Mouse (Mus musculus) left cerebral cortex, adult 2 months (tissue): ENCODE data around the gene Sohlh1. TPM values are rescaled to one million over a fixed set of nuclear protein-coding genes. Genes with fewer than 3 reads are reported as not detected.

ENCODE experiments used
- DNase-seq, 2 experiments: peaks; one replicate each; pipeline ENCODE4 v3.0.0; 2021 to 2022; ENCODE audit warnings: low spot score in 2 of 2, mixed read lengths in 1 of 2; ENCODE audit errors: extremely low spot score in 1 of 2
- H3K27ac ChIP-seq: fragments of 200-600 bp; 2 replicates; pipeline ENCODE4 v1.8.1; 2022
- H3K4me3 ChIP-seq: fragments of 200-600 bp; 2 replicates; pipeline ENCODE4 v1.8.1; 2022
- CTCF ChIP-seq: fragments of 200-600 bp; IDR thresholded peaks from 2 replicates; pipeline ENCODE4 v1.8.1; 2022; ENCODE audit warnings: antibody characterized with exemption, mild to moderate bottlenecking, moderate library complexity
- intact Hi-C: fragments of 180-260 bp; cut with DNase I; formaldehyde crosslinking; loops from one replicate; pipeline ENCODE4 v1.15.1; 2025
- long read RNA-seq, 2 experiments: library from polyadenylated mRNA; stranded (forward); transcript quantifications; one replicate each; pipeline ENCODE4 v2.0.0; 2021; ENCODE audit warnings: borderline mapping rate in 2 of 2
- total RNA-seq, 2 experiments: library from RNA; stranded (reverse); gene quantifications; 2 replicates each; pipeline ENCODE4 v1.2.3; 2021

The Sohlh1 gene
- total RNA-seq: not detected
- long read RNA-seq, experiment 1: 0 reads
- long read RNA-seq, experiment 2: 0 reads

- Histone ChIP-seq H3K4me3 (no peak within 1 kb of the TSS), H3K27ac (no peak within 1 kb of the TSS)
- no peak for DNase-seq
- intact Hi-C loops: no loop called here
- TF ChIP-seq CTCF: no peak
Measured at GRCm38 (mm10) chr2:25847226-25847625, at the start of gene Sohlh1. Gene Sohlh1 (minus strand): TSS chr2:25847248.

GRCm38 (mm10) chr2:25892440-25892839, 45.4 kb upstream of the Sohlh1 start:
- peak; percentile 12; the same call in 1 of the 2 replicates for TF ChIP-seq CTCF
- DNase-seq: no peak
- intact Hi-C loops: loop anchor here (5.0 kb wide), 1 partner anchor 40 kb away; no protein-coding TSS in a partner anchor
- no peak overlapping the region for H3K27ac ChIP-seq
- no peak overlapping the region for H3K4me3 ChIP-seq

GRCm38 (mm10) chr2:25888144-25888543, 41.1 kb upstream of the Sohlh1 start:
- Histone ChIP-seq H3K4me3 (no peak overlapping the region), H3K27ac (no peak overlapping the region)
- peak; percentile 49 for TF ChIP-seq CTCF
- no peak for DNase-seq
- intact Hi-C loops: loop anchor here (2.0 kb wide), 1 partner anchor 51 kb away; no protein-coding TSS in a partner anchor

- no peak overlapping the region for H3K4me3 ChIP-seq
- no peak for TF ChIP-seq CTCF
- intact Hi-C loops: no loop called here
Measured at GRCm38 (mm10) chr2:25887226-25887625, 40.2 kb upstream of the Sohlh1 start.

GRCm38 (mm10) chr2:25884756-25885155, 37.7 kb upstream of the Sohlh1 start:
- intact Hi-C loops: no loop called here
- TF ChIP-seq CTCF: no peak
- H3K27ac ChIP-seq: no peak overlapping the region
- H3K4me3 ChIP-seq: no peak overlapping the region
- no peak for DNase-seq

More at GRCm38 (mm10) chr2:25887226-25887625, 40.2 kb upstream of the Sohlh1 start:
- H3K27ac ChIP-seq: no peak overlapping the region
- DNase-seq: no peak

GRCm38 (mm10) chr2:25882276-25882675, 35.2 kb upstream of the Sohlh1 start:
- intact Hi-C loops: no loop called here
- TF ChIP-seq CTCF: no peak
- H3K27ac ChIP-seq: no peak overlapping the region
- no peak for DNase-seq
- H3K4me3 ChIP-seq: no peak overlapping the region

- no peak overlapping the region for H3K27ac ChIP-seq
- H3K4me3 ChIP-seq: peak overlapping the region; percentile 69
- DNase-seq: no peak
- intact Hi-C loops: no loop called here
- no peak for TF ChIP-seq CTCF
Measured at GRCm38 (mm10) chr2:25879061-25879460, 32.0 kb upstream of the Sohlh1 start.

- no peak for DNase-seq
- no peak for TF ChIP-seq CTCF
- H3K27ac ChIP-seq: peak overlapping the region; percentile 95
- intact Hi-C loops: no loop called here
- peak overlapping the region; percentile 69 for H3K4me3 ChIP-seq
Measured at GRCm38 (mm10) chr2:25878516-25878915, 31.5 kb upstream of the Sohlh1 start.

- intact Hi-C loops: no loop called here
- TF ChIP-seq CTCF: no peak
- H3K27ac ChIP-seq: peak overlapping the region; percentile 95
- peak overlapping the region; percentile 69 for H3K4me3 ChIP-seq
- peak; percentile 65 to 66 for DNase-seq
Measured at GRCm38 (mm10) chr2:25877736-25878268, 30.8 kb upstream of the Sohlh1 start.

- H3K27ac ChIP-seq: peak overlapping the region; percentile 95
- peak overlapping the region; percentile 69 for H3K4me3 ChIP-seq
- intact Hi-C loops: no loop called here
- DNase-seq: no peak
- TF ChIP-seq CTCF: no peak
Measured at GRCm38 (mm10) chr2:25877250-25877735, 30.2 kb upstream of the Sohlh1 start.

GRCm38 (mm10) chr2:25866656-25867055, 19.6 kb upstream of the Sohlh1 start:
- Histone ChIP-seq H3K4me3 (no peak overlapping the region), H3K27ac (peak overlapping the region; percentile 29; the same call in 1 of the 2 replicates)
- DNase-seq: peak; percentile 43 to 48
- no peak for TF ChIP-seq CTCF
- intact Hi-C loops: no loop called here

- H3K27ac ChIP-seq: peak overlapping the region; percentile 85; the same call in 1 of the 2 replicates
- TF ChIP-seq CTCF: peak; percentile 41
- no peak overlapping the region for H3K4me3 ChIP-seq
- intact Hi-C loops: loop anchor here (1.0 to 2.0 kb wide), 2 partner anchors 23 to 48 kb away; no protein-coding TSS in a partner anchor
- DNase-seq: peak; percentile 61 to 65
Measured at GRCm38 (mm10) chr2:25865412-25865811, 18.4 kb upstream of the Sohlh1 start.

GRCm38 (mm10) chr2:25864230-25864629, 17.2 kb upstream of the Sohlh1 start:
- peak in 1 of 2 experiments; percentile 27 for DNase-seq

More at GRCm38 (mm10) chr2:25864230-25864629, 17.2 kb upstream of the Sohlh1 start:
- no peak; the same call in 1 of the 2 replicates for TF ChIP-seq CTCF
- H3K27ac ChIP-seq: peak overlapping the region; percentile 85
- peak overlapping the region; percentile 61 for H3K4me3 ChIP-seq
- intact Hi-C loops: loop anchor here (2.0 kb wide), 1 partner anchor 21 kb away; no protein-coding TSS in a partner anchor
